26 mouse cellular contexts compared by ENCODE assay signal in the genomic region with DNA sequence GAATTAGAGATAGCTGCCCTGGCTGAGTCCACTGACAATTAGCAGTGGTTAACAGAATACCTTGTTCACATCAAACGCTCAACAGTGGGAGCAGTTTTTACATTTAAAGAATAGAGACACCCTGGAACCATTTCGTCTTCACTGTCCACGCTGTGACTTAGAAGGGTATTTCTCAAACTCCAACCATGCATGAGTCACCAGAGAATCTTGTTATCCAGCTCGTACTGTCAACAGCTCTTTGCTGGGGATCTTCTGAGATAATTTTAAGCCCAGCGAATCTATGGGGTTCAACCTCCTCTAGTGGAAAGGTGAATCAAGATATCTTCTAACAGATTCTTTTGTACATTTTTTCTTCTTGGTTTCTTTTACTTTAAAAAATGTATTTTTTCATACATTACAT.
"Had no signal": no experiment of that assay in that cellular context is flagged by ENCODE, and none has a peak within 500 bp of the region (broad histone marks: within the 10 kb centered on the region; RNA-seq: fewer than 3 reads in every experiment).

No protein-coding gene starts in this region.

- H3K4me3 ChIP-seq: gastrocnemius, adult 2 months; heart, adult 2 months; heart, embryonic 12.5 days; hindbrain, embryonic 10.5 days; hindbrain, embryonic 12.5 days; intestine, embryonic 15.5 days; layer of hippocampus, adult 2 months; left cerebral cortex, adult 2 months; limb, embryonic 10.5 days; limb, embryonic 12.5 days; liver, embryonic 12.5 days had no signal

- H3K27ac ChIP-seq: gastrocnemius, adult 2 months; heart, adult 2 months; hindbrain, embryonic 10.5 days; hindbrain, embryonic 12.5 days; hindbrain, embryonic 14.5 days; intestine, embryonic 15.5 days; layer of hippocampus, adult 2 months; left cerebral cortex, adult 2 months; limb, embryonic 10.5 days; limb, embryonic 12.5 days; liver, embryonic 12.5 days; liver, embryonic 14.5 days had no signal

- H3K4me2 ChIP-seq: heart, embryonic 12.5 days; hindbrain, embryonic 12.5 days; hindbrain, embryonic 14.5 days; intestine, embryonic 15.5 days; limb, embryonic 12.5 days; liver, embryonic 12.5 days had no signal

- H3K9ac ChIP-seq: heart, embryonic 12.5 days; hindbrain, embryonic 12.5 days; hindbrain, embryonic 14.5 days; intestine, embryonic 15.5 days; limb, embryonic 12.5 days; liver, embryonic 12.5 days; liver, embryonic 14.5 days had no signal

- H3K27me3 ChIP-seq: heart, embryonic 12.5 days; hindbrain, embryonic 12.5 days; intestine, embryonic 15.5 days; limb, embryonic 12.5 days; liver, embryonic 12.5 days had no signal

- H3K9me3 ChIP-seq: heart, embryonic 12.5 days; hindbrain, embryonic 10.5 days; hindbrain, embryonic 12.5 days; intestine, embryonic 15.5 days; limb, embryonic 10.5 days; limb, embryonic 12.5 days; liver, embryonic 12.5 days had no signal

- DNase-seq: gastrocnemius, adult 2 months; gastrocnemius, postnatal 10 days; gastrocnemius, postnatal 25 days; heart, adult 2 months; heart, postnatal 10 days; heart, postnatal 4 days; kidney, adult 18-20 months; kidney, adult 8-10 months; kidney, postnatal 10 days; kidney, postnatal 25 days; kidney, postnatal 4 days; liver; lung, adult 18-20 months had no signal

- H3K36me3 ChIP-seq: heart, embryonic 12.5 days; hindbrain, embryonic 10.5 days; hindbrain, embryonic 12.5 days; intestine, embryonic 15.5 days; limb, embryonic 10.5 days; limb, embryonic 12.5 days; liver, embryonic 12.5 days had no signal

- ATAC-seq: hindbrain, embryonic 16.5 days; intestine, embryonic 15.5 days; intestine, postnatal 0 days; liver, embryonic 12.5 days had no signal

- H3K4me1 ChIP-seq: heart, embryonic 12.5 days; hindbrain, embryonic 10.5 days; hindbrain, embryonic 12.5 days; intestine, embryonic 15.5 days; limb, embryonic 10.5 days; limb, embryonic 12.5 days had no signal
